Mouse (Mus musculus): ENCODE measurements around the gene Csad.

The Csad gene

GRCm38 (mm10) chr15:102205779-102206178 is 1.3 kb upstream of the Csad start:
- in situ Hi-C loops (cut with MboI, MseI) = no loop called here

GRCm38 (mm10) chr15:102203835-102204381 is 616 bp downstream of the Csad start:
- in situ Hi-C loops (cut with MboI, MseI) = no loop called here

- in situ Hi-C loops (cut with MboI, MseI) = no loop called here
These were observed 1.3 kb downstream of the Csad start, which contains the start of gene Zfp740 for GRCm38 (mm10) chr15:102202971-102203834. Gene Zfp740, plus strand, starts transcription at chr15:102203249.

GRCm38 (mm10) chr15:102198841-102199240 is 5.7 kb downstream of the Csad start:
- in situ Hi-C loops (cut with MboI, MseI) = no loop called here

- in situ Hi-C loops (cut with MboI, MseI) = no loop called here
These were observed 9.2 kb downstream of the Csad start for GRCm38 (mm10) chr15:102195373-102195772.

- in situ Hi-C loops (cut with MboI, MseI) = no loop called here
These were observed 10.1 kb downstream of the Csad start for GRCm38 (mm10) chr15:102194439-102194838.

GRCm38 (mm10) chr15:102193652-102194051 is 10.9 kb downstream of the Csad start:
- in situ Hi-C loops (cut with MboI, MseI) = no loop called here

GRCm38 (mm10) chr15:102192820-102193386 is 11.6 kb downstream of the Csad start:
- in situ Hi-C loops (cut with MboI, MseI) = no loop called here

GRCm38 (mm10) chr15:102192271-102192812 is 12.2 kb downstream of the Csad start:
- in situ Hi-C loops (cut with MboI, MseI) = no loop called here

GRCm38 (mm10) chr15:102191699-102192098 is 12.8 kb downstream of the Csad start:
- in situ Hi-C loops (cut with MboI, MseI) = no loop called here

GRCm38 (mm10) chr15:102188883-102189282 is 15.6 kb downstream of the Csad start:
- in situ Hi-C loops (cut with MboI, MseI) = no loop called here

GRCm38 (mm10) chr15:102188096-102188495 is 16.4 kb downstream of the Csad start:
- in situ Hi-C loops (cut with MboI, MseI) = no loop called here

- in situ Hi-C loops (cut with MboI, MseI) = no loop called here
These were observed 18.3 kb downstream of the Csad start for GRCm38 (mm10) chr15:102186239-102186638.

GRCm38 (mm10) chr15:102183076-102183475 is 21.4 kb downstream of the Csad start:
- in situ Hi-C loops (cut with MboI, MseI) = no loop called here

GRCm38 (mm10) chr15:102179924-102180323 is 24.6 kb downstream of the Csad start:
- in situ Hi-C loops (cut with MboI, MseI) = loop anchor here (10.0 kb wide), 1 partner anchor 295 kb away; no protein-coding TSS in a partner anchor

- in situ Hi-C loops (cut with MboI, MseI) = loop anchor here (10.0 kb wide), 1 partner anchor 294 kb away; no protein-coding TSS in a partner anchor
These were observed 25.4 kb downstream of the Csad start for GRCm38 (mm10) chr15:102179106-102179505.

GRCm38 (mm10) chr15:102178279-102178678 is 26.2 kb downstream of the Csad start:
- in situ Hi-C loops (cut with MboI, MseI) = loop anchor here (10.0 kb wide), 1 partner anchor 293 kb away; no protein-coding TSS in a partner anchor

GRCm38 (mm10) chr15:102177417-102177816 is 27.1 kb downstream of the Csad start:
- in situ Hi-C loops (cut with MboI, MseI) = loop anchor here (10.0 kb wide), 1 partner anchor 293 kb away; no protein-coding TSS in a partner anchor

- in situ Hi-C loops (cut with MboI, MseI) = loop anchor here (10.0 kb wide), 1 partner anchor 292 kb away; no protein-coding TSS in a partner anchor
These were observed 27.8 kb downstream of the Csad start for GRCm38 (mm10) chr15:102176571-102177316.

- in situ Hi-C loops (cut with MboI, MseI) = loop anchor here (10.0 kb wide), 1 partner anchor 291 kb away; no protein-coding TSS in a partner anchor
These were observed 28.7 kb downstream of the Csad start for GRCm38 (mm10) chr15:102175736-102176319.

GRCm38 (mm10) chr15:102173581-102173980 is 30.9 kb downstream of the Csad start:
- in situ Hi-C loops (cut with MboI, MseI) = loop anchor here (10.0 kb wide), 1 partner anchor 289 kb away; no protein-coding TSS in a partner anchor

Data from T-helper 1 cell (primary cell).